Mouse (Mus musculus) C2C12 (cell line): ENCODE results near the gene Arhgdib.

ENCODE experiments used
- CEBPB ChIP-seq: IDR thresholded peaks from one replicate; pipeline ENCODE4 v1.6.1; 2011; ENCODE audit warnings: low read depth, mild to moderate bottlenecking, control low read depth, moderate library complexity
- CTCF ChIP-seq: IDR thresholded peaks from one replicate; pipeline ENCODE4 v1.5.1; 2011; ENCODE audit not compliant: control insufficient read depth, insufficient read depth, insufficient read length
- FOSL1 ChIP-seq: IDR thresholded peaks from one replicate; pipeline ENCODE4 v1.8.0; 2011; ENCODE audit warnings: mild to moderate bottlenecking, low read length; ENCODE audit not compliant: poor library complexity, insufficient read depth, severe bottlenecking
- MAX ChIP-seq: IDR thresholded peaks from one replicate; pipeline ENCODE4 v1.6.1; 2011; ENCODE audit warnings: mild to moderate bottlenecking, control low read depth
- MYOD1 ChIP-seq: IDR thresholded peaks from one replicate; pipeline ENCODE4 v1.6.1; 2011; ENCODE audit warnings: low read depth; ENCODE audit not compliant: control insufficient read depth, insufficient read length
- MYOG ChIP-seq: IDR thresholded peaks from one replicate; pipeline ENCODE4 v1.6.1; 2011; ENCODE audit not compliant: control insufficient read depth, insufficient read length; ENCODE audit errors: extremely low read depth
- USF1 ChIP-seq: IDR thresholded peaks from one replicate; pipeline ENCODE4 v1.6.1; 2011; ENCODE audit warnings: low read depth, mild to moderate bottlenecking, control low read depth, moderate library complexity

DNA sequence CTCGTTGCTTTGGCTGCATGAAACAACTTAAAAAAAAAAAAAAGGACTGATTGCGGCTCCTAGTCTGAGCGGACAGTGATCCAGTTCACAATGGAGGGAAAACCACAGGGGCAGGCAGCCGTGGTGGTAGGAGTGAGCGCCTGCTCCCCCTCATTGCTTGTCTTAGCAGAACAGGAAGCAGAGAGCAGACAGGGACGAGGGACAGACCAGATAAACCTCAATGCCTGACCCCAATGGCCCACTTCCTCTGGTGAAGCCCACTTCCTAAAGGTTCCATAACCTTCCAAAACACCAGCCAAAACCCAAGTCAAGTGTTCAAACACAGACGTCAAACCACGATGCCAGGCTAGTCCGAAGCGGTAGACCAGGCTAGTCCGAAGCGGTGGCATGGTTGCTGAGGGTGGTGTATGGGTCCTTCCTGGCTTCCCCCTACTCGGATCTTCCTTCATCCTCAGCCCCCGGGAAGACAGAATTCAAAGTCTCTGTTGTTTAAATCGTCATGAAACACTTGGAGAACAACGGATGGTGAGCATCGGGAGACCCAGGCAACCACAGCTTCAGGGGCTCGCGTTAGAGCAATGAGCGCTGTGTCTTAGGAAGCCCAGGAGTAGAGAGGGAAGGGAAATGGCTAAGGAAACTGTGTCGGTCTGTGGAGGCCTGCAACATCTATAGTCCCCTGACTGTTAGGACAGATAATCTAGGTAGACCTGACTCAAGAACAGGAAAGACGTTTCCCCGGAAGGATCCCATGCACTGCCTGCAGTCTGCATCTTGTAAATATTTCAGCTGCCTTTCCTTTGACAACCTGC lies 37.8 kb upstream of the Arhgdib start:
- TF ChIP-seq CTCF (no peak), MAX (no peak), FOSL1 (no peak), CEBPB (no peak), USF1 (no peak), MYOG (no peak), MYOD1 (no peak)
